Mouse (Mus musculus): ENCODE measurements at regions not wholly inside any gene's neighbourhood (a gene's known extent, or its start where the extent isn't known, plus 50 kb on each side); places are given as distances from the start of the nearest gene placed in this dataset.

DNA sequence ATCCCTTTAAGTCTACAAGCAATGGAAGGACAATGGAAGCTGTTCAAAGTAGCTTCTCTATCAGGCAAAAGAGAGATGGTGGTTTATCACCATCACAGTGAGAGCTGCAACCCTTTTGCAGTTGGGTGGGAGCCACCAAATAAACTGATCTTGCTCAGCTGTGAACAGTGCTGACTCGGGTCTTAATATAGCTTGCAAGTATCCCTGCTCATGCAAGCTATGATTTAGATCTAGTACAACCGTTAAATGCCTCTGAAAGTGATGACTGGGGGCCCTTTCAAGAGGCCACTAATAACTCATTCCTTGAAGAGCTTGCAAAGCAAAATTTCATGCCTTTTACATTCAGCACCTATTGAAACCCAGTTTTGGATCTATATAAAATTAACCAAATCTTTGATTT lies 1154.5 kb upstream of the Lrrtm3 start:
- peak in 1 of 2 experiments; percentile 11 for DNase-seq

DNA sequence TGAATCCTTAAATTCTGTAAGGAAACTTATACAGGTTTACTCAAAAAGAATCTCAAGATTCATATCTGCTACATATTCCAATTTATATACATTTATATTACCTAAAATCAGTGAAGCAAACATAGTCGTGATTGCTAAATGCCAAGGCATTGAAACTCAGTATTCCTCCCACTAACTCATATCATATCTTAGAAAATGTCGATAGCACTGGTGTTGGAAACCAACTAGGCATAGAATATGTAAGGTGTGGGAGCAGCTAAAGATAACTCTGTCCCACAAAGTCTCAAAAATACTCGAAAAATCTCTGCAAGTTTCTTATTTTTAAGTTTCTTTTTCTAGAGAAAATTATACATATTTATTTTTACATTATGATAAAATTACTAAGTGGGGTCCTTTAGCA lies 1134.1 kb upstream of the Lrrtm3 start:
- DNase-seq, result no peak

DNA sequence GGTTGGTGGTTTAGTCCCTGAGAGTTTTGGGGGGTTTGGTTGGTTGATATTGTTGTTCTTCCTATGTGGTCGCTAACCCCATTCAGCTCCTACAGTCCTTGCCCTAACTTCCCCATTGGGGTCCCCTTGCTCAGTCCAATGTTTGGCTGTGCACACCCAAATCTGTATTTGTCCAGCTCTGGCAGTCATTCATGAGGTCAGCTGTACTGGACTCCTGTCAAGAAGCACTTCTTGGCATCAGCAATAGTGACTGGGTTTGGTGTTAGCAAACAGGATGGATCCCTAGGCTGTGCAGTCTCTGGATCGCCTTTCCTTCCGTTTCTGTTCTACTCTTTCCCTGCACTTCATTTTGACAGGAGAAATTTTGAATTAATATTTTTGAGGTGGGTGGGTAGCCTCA lies 1131.1 kb upstream of the Lrrtm3 start:
- DNase-seq, result peak; percentile 31 to 62

DNA sequence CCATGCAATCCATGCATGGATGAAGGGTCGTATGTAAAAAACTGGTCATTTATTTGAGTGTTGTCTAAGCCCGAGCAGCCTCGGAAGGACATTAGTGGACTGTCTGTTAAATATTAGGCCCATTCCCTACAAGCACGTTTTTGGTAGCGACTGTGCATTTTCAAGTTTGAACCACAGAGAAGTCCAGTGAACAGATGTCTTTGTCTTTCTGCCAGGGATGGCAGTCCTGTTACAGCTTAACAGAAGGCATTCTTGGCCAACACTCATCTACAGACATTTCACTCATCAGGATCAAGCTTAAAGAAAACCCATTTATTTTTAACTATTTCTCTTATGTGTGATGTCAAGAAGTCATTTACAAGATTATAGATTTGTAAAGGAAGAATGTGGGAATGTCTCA lies 1129.2 kb upstream of the Lrrtm3 start:
- peak; percentile 12 to 66 for DNase-seq

DNA sequence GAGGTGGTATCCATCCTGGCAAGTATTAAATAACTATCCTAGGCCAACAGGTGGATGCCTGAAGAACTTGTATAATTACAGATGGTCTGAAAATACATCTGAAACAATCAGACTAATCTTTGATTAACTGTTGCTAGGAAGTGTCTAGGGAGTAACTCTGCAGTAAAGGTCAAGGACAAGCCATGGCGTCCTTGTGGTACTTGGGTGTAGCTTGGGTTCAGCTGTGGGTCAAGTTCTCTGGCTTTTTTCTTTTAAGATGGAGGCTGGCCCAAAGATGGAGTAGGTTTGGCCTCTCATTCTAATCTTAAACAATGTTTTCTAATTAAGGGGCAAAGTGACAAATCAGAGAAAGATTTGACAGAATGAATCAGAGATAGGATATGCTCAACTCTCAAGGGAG lies 1126.1 kb upstream of the Lrrtm3 start:
- no peak for DNase-seq

DNA sequence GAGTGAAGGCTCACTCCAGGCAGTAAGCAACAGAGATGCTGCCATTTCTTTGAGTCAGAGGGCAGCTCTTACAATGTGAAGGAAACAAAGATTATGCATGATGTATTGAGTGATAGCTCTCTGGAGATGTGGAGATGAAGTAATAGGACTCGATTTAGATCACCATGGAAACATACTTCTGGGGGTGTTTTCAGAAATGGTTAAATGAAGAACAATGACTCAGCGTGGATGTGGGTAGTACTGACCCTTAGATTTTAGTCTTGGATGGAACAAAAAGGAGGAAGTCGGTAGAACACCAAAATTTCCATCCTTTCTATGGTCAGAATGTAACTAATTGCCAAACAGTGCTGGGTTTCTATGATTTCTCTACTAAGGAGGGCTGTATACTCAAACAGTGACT lies 1125.1 kb upstream of the Lrrtm3 start:
- DNase-seq, result no peak

DNA sequence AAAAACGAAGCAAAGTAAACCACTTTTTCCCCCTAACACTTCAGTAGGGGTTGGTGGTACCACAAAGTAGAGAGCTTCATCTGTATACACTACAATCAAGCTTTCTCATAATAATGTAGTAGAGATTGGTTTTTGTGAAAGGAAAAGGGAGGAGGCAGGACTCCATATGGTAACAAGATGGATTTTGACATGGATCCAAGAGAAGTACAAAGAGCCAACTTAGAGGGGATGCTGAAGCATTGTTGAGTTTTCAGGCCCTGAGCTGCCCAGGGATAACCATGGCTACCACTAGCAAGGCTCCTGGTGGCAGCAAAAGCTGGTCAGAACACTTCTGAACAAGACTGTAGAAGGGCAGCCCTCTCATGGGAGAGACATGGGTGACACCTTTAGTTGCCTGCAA lies 1093.6 kb upstream of the Lrrtm3 start:
- DNase-seq, result peak in 1 of 2 experiments; percentile 10

DNA sequence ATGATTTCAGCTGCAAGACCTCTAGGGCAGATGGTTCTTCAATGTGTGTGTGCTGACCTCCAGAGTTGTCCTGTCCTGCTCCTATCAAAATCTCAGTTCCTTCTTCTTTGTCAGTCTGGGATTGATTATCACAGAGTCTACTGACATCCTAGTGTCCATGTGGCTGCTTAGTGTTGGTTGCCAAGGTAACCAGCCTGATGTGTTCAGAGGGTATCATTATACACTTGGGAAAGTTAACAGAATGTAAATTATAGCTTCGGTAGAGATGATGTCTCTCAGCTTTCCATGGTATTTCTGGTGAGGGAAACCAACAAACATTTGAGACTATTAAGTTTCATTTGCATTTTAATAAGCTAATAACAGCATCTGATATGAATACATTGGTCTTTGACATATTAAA lies 1092.5 kb upstream of the Lrrtm3 start:
- no peak for DNase-seq

DNA sequence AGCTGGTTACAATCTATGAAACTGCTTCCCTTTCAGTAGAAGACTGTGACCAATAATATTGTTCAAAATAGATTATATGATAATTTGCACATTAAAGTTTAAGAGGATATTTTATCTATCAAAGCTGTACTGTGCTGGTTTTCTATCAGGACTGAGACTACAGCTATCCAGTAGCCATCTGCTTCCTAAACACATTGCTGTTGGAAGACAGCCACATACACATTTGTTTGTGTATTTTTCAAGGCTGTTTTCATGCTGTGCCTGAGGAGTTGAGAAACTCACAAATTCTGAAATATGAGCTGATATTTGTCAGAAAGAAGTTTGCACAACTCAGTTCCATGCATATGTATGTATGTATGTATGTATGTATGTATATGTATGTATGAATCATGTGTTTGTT lies 1089.0 kb upstream of the Lrrtm3 start:
- DNase-seq, result peak in 1 of 2 experiments; percentile 50

DNA sequence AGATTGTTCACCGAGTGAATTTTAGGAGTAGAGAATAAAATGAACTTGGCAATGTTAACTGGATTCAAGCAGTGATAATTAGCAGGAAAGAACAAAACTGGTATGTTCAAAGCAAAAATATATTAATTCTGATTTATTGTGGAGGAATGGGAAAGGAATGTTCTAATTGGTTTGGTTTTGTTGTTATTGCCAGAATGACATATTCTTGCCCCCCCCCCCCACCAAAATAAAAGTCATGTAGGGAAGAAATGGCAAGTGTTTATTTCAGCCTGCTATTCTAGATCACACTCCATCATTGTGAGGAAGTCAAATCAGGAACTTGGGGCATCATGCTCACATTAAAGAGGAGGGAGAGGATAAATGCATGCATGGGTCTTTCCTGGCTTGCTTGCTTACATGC lies 1064.1 kb upstream of the Lrrtm3 start:
- no peak for DNase-seq

DNA sequence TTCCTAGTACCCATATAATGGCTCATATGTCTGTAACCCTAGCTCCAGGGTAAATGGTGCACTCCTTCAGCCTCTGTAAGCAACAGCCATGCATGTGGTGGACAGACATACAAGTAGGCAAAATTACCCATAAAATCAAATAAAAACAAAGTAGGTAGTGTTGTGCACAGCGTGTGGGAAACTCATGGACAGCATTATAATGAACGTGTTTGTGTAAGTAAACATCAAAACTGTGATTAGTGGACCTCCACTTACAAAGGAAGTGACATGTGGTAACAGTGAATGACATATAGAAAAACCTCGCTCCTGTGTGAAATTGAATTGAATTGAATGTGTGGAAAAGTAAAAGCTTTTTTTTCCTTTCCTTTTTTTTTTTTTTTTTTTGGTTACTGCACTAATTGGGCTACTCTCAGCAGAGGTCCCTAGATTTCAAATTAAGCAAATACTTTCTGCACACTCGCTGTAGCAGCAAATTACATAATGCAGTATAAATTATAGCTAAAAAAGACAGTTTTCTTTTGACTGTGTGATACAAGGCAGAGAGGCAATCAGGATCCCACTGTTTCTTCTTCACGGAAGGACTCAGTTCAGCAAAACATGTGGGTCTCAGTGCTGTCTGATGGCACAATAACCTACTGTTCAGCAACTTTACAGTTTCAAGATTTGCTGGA lies 1035.0 kb upstream of the Lrrtm3 start:
- no peak for DNase-seq

DNA sequence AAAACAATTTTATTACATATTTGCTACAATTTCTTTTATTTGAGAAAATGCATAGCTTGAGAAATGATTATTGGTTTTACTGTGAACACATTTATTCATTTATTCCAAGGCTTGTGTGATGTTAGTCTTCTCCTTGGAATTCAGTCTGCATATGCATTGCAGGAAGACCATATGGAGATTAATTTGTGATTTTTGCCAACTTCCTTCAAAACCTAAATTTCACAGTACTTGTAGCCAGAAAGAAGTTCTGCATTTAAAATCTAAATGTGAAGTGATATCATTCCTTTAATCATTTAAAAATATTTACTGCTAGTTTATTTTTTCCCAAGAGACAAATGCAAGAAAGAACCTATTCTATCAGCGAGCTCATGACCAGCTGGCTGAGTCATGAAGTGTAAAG lies 1028.1 kb upstream of the Lrrtm3 start:
- DNase-seq, result no peak

DNA sequence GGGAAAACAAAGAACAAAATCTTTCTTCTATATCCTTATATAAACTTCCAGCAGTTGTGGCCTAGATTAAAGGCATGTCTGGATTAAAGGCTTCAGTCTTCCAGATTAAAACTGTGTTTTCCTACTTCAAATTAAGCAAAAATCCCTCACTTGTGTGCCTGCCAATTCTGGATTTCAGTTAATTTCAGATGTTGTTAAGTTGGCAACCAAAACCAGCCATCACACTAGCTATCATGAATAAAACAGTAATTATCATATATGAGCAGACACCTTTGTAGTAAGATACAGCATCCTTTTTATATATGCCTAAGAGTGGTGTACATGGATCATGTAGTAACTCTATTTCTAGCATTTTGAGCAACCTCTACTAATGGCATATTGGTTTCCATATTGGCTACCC lies 1024.5 kb upstream of the Lrrtm3 start:
- DNase-seq, result no peak

DNA sequence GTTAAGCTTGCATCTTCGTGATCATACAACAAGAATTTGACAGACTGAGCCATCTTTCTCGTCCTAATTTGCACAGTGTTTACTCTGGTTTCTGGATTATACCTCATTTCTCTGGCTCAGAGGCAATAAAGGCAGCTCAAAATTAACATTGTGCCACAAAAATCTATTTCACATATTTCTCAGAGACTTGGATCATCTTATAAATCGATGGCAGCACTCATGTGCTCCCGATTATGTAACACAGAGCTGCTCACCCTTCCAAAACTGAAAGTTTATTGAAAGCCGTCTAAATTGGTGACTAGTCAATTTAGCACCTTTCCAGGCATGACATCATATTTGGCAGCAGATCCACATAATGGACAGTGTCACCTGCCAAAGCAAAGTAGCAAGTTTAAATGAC lies 1020.7 kb upstream of the Lrrtm3 start:
- peak; percentile 50 for DNase-seq

DNA sequence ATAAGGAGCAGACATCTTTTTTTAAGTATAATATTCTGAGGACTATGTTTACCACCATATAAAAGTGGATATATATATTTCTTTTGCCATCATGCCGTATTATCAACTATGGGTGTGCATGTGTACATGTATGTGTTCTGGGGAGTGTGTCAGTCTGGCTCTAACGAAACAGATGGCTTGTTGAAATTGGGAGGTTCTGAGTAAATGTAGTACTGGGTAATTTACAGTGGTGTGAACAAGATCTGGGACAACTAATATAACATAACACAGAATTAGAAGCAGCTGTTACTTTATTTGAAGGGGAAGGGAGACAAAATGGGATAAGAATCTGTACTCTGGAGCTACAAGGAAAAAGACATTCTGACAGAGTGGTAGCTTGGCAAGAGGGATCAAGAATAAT lies 1017.3 kb upstream of the Lrrtm3 start:
- DNase-seq, result no peak

DNA sequence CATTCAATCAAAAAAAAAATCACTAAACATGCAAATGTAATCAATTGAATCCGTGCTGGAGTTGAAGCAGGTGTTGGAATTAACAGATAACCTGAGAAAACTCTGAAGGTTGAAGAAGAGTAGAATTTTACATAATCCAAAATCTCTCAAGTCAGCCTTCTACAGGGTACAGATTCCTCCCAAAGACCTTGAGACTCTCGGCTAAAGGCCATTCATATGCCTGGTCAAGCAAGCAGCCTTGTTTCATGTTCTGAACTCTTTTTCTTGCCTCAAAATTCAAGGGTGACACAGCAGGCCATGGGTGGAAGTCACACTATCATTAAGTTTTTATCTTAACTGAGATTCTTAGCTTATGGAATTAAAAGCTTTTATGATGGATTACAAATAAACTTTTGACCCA lies 994.4 kb upstream of the Lrrtm3 start:
- DNase-seq, result no peak

DNA sequence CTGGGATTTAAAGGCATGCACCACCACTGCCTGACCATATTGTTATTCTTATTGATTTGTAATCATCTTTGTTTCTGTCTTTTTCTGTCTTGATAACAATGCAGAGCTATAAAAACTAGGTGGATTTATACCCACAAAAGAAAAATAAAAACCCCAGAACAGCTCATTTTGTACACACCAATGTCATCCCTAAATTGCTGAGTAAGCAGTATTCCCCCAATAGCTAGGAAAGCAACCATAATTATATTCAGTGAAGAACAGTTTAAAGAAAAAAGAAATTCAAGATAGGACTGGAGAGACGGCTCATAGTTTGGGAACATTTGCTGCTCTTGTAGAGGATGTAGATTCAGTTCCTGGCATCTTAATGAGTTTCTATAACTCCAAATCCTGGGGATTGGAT lies 991.6 kb upstream of the Lrrtm3 start:
- no peak for DNase-seq

DNA sequence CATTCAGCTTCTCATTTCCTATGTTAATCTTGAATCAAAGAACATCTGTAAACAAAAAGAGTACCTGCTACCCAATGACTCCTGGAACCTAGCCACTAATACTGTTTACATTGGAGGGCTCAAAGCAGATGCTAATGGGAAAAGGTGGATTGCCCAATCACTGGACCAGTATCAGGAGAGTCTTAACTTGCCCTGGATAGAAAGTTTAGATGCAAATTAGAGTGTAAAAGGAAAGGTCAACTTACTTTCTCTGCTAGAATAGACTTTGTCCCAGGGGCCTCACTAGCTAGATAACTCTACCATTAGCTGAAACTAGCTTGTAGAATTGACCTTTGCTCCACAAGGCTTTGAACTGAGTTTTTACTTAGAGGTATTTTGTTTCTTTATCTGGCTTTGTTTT lies 968.0 kb upstream of the Lrrtm3 start:
- DNase-seq, result no peak
